Mouse (Mus musculus) small intestine, adult 2 months (tissue): ENCODE measurements at regions not wholly inside any gene's neighbourhood (a gene's known extent, or its start where the extent isn't known, plus 50 kb on each side); places are given as distances from the start of the nearest gene placed in this dataset.

Source experiments
- CTCF ChIP-seq: fragments of 200-500 bp; IDR thresholded peaks from 2 replicates; pipeline ENCODE4 v1.5.1; 2012; ENCODE audit warnings: low read depth, mild to moderate bottlenecking, control low read depth, inconsistent platforms, low read length, moderate library complexity, mixed read lengths; ENCODE audit not compliant: insufficient replicate concordance, insufficient read length; ENCODE audit errors: extremely low read depth
- POLR2A ChIP-seq: fragments of 200-500 bp; IDR thresholded peaks from 2 replicates; pipeline ENCODE4 v1.6.1; 2012; ENCODE audit warnings: low read depth, mild to moderate bottlenecking, control low read depth, inconsistent platforms, low read length, moderate library complexity

GRCm38 (mm10) chr1:95468772-95469171 lies 155.3 kb downstream of the Fam174a start:
- TF ChIP-seq CTCF (no peak), POLR2A (no peak)
